Mouse (Mus musculus) kidney, postnatal 0 days (tissue): ENCODE results near the gene Plcl2. TPM values are rescaled to one million over a fixed set of nuclear protein-coding genes. Genes with fewer than 3 reads are reported as not detected.

Experiments used
- ATAC-seq: fragments of 200-750 bp; cut with Nextera tagmentation; replicated peaks from 2 replicates; pipeline ENCODE4 v1.8.0; 2017; ENCODE audit warnings: low read depth, moderate number of reproducible peaks, moderate TSS enrichment, moderate library complexity; ENCODE audit not compliant: low FRiP score
- DNase-seq: peaks from one replicate; pipeline ENCODE4 v3.0.0-alpha.2; 2016; ENCODE audit warnings: low spot score
- H3K27ac ChIP-seq: fragments of 300-500 bp; sonication (generic); 2 replicates; pipeline ENCODE4 v1.5.1; 2014; ENCODE audit warnings: mild to moderate bottlenecking
- H3K27me3 ChIP-seq: fragments of 300-500 bp; sonication (generic); 2 replicates; pipeline ENCODE4 v1.6.1; 2014; ENCODE audit warnings: low read length, mixed read lengths; ENCODE audit not compliant: insufficient read depth
- H3K36me3 ChIP-seq: fragments of 300-500 bp; sonication (generic); 2 replicates; pipeline ENCODE4 v1.6.1; 2014; ENCODE audit warnings: low read length, mixed read lengths; ENCODE audit not compliant: insufficient read depth
- H3K4me1 ChIP-seq: fragments of 300-500 bp; sonication (generic); replicated peaks from 2 replicates; pipeline ENCODE4 v1.6.1; 2014; ENCODE audit warnings: antibody characterized with exemption, low read length, mixed read lengths; ENCODE audit not compliant: insufficient read depth
- H3K4me2 ChIP-seq: fragments of 300-500 bp; sonication (generic); 2 replicates; pipeline ENCODE4 v1.6.1; 2014; ENCODE audit warnings: mild to moderate bottlenecking, low read length, moderate library complexity, mixed read lengths
- H3K4me3 ChIP-seq: fragments of 300-500 bp; sonication (generic); replicated peaks from 2 replicates; pipeline ENCODE4 v1.5.1; 2014; ENCODE audit warnings: low read depth, low read length
- H3K9ac ChIP-seq: fragments of 300-500 bp; sonication (generic); 2 replicates; pipeline ENCODE4 v1.6.1; 2014; ENCODE audit warnings: low read depth, low read length
- H3K9me3 ChIP-seq: fragments of 300-500 bp; sonication (generic); replicated peaks from 2 replicates; pipeline ENCODE4 v1.6.1; 2016; ENCODE audit warnings: low read length, inconsistent platforms, mixed read lengths
- CTCF ChIP-seq: IDR thresholded peaks from 2 replicates; pipeline ENCODE4 v1.5.1; 2016; ENCODE audit warnings: antibody characterized with exemption, low read depth, mild to moderate bottlenecking, moderate library complexity
- WGBS: fragments of 180-500 bp; shearing (Covaris S2); extraction: QIAGEN DNeasy Blood & Tissue Kit; methylation state at CpG from one replicate; pipeline ENCODE4 v1.1.7; 2014; 5-methylcytosine and 5-hydroxymethylcytosine counted together
- polyA plus RNA-seq: library from polyadenylated mRNA; unstranded; fragments of >200 nt; fragmentation: Nextera tagmentation; extraction: Ambion mirVana; gene quantifications from 2 replicates; pipeline ENCODE4 v1.2.1, GENCODE M21; 2015

Plcl2 gene
- 2.0 and 2.7 TPM in 2 replicates for polyA plus RNA-seq

DNA sequence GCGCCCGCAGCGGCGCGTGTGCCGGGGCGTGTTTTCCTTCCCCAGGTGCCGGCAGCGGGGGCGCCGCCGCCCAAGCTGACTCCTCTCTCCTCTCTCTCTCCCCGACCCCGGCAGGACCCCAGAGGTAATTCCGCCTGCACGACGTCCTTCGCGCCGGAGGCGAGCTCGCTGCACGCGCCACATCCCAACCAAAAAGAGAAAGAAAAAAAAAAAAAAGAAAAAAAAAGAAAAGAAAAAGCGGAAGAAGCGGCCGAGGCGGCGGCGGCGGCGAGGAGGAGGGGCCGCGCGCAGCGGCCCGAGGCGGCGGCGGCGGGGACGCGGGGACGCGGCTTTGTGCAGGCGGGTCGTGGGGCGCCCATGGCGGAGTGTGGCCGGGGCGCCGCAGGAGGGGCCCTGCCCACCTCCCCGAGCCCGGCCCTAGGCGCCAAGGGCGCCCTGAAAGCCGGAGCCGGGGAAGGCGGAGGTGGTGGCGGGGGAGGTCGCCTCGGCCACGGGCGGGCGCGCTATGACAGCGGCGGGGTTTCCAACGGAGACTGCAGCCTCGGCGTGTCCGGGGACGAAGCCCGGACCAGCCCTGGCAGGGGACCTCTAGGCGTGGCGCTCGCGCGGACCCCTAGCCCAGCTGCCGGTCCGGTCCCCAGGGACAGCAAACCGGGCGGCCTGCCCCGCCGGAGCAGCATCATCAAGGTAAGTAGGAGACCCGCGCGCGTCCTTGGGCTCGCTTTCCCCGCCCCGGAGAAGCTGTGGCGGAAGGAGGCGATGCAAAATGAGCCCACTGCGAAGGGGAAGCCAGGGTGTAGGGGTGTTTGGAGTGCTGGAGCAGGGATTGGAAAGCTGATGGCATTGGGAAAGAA, at the start of gene Plcl2:
Gene Plcl2 (plus strand): TSS at position 153 of the 854 bp plus-strand sequence.
- TF ChIP-seq CTCF: 0 out of 2 replicates have a peak, but pooled peaks have one; percentile 4
- H3K27me3 ChIP-seq: 0 out of 2 replicates have a peak, but pooled peaks cover 3% of the 10 kb centered on the region
- ATAC-seq: peak; percentile 55
- H3K4me3 ChIP-seq: peak within 1 kb of the TSS; percentile 92
- peak; percentile 51 for DNase-seq
- no peaks in the 10 kb centered on the region for H3K4me1 ChIP-seq
- WGBS: under 1% methylated on average over 80 of the region's 95 CpGs
- peak within 1 kb of the TSS; percentile 70 for H3K27ac ChIP-seq
- no peaks in the 10 kb centered on the region for H3K36me3 ChIP-seq
- H3K9ac ChIP-seq: peak within 1 kb of the TSS; percentile 79
- H3K4me2 ChIP-seq: peak within 1 kb of the TSS; percentile 77
- no peaks in the 10 kb centered on the region for H3K9me3 ChIP-seq

DNA sequence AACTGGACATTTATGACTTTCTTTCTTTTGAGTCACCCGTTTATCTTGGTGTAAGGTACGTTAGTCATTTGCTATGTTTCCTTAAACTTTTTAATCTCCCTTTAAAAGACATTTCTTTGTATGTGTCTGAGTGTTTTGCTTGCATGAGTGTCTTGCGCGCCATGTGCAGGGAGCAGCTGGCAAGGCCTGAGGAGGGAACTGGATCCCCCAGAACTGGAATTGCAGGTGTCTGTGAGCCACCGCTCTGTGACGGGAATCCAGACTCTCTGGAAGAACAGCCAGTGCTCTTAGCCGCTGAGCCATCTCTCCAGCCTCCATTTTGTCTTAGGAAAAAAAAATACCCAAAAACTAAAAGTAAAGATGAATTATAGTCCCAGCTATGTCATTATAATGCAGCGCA, 48.9 kb upstream of the Plcl2 start:
- ATAC-seq: no peak
- 72% methylated on average over 8 of the region's 8 CpGs for WGBS
- no peak overlapping the region for H3K27ac ChIP-seq
- H3K9ac ChIP-seq: no peak overlapping the region
- no peaks in the 10 kb centered on the region for H3K36me3 ChIP-seq
- H3K4me2 ChIP-seq: no peak overlapping the region
- TF ChIP-seq CTCF: no peak
- no peak for DNase-seq
- no peak overlapping the region for H3K4me3 ChIP-seq
- no peaks in the 10 kb centered on the region for H3K27me3 ChIP-seq
- H3K9me3 ChIP-seq: no peaks in the 10 kb centered on the region
- H3K4me1 ChIP-seq: no peaks in the 10 kb centered on the region

DNA sequence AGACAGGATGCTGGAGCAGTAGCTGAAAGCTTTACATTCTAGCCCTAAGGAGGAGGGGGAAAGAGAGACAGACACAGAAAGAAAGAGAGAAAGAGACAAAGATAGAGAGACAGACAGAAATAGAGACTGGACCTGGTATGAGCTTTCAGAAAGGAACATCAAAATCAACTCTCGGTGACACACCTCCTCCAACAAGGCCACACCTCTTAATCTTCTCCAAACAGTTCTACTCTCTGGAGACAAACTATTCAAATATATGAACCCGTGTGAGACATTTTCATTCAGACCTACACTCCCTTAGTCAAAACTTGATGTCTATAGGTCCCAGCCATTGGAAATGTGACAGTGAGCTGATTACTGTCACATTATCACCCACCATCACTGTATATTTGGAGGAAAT, 41.8 kb upstream of the Plcl2 start:
- Histone ChIP-seq H3K27me3 (no peaks in the 10 kb centered on the region), H3K4me1 (0 out of 2 replicates have a peak, but pooled peaks cover 8% of the 10 kb centered on the region), H3K36me3 (no peaks in the 10 kb centered on the region), H3K4me3 (no peak overlapping the region), H3K27ac (no peak overlapping the region), H3K9ac (no peak overlapping the region), H3K9me3 (no peaks in the 10 kb centered on the region), H3K4me2 (no peak overlapping the region)
- no peak for TF ChIP-seq CTCF
- 83% methylated on average over 2 of the region's 2 CpGs for WGBS
- DNase-seq (no peak), ATAC-seq (no peak)

DNA sequence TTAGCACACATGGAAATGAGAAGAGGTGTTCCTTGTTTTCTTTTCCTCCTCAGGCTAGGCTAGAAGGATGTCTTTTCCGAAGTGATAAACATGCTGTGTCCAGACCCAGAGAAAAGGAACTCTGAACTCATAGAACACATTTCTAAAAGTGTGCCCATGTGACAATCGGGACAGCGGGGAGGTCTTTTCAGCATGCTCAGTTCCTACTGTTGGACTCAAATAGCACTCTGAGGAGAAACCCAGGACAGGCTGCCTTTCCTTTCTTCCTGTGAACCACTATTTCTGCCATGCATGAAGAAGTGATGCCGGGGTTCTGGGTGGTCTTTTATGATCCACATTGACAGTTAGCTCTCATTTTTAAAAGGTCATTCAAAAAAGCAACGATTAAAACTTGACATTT, 40.1 kb upstream of the Plcl2 start:
- Histone ChIP-seq H3K9me3 (no peaks in the 10 kb centered on the region), H3K4me2 (no peak overlapping the region), H3K27ac (no peak overlapping the region), H3K27me3 (no peaks in the 10 kb centered on the region), H3K4me1 (0 out of 2 replicates have a peak, but pooled peaks cover 8% of the 10 kb centered on the region), H3K4me3 (no peak overlapping the region), H3K9ac (no peak overlapping the region), H3K36me3 (no peaks in the 10 kb centered on the region)
- 72% methylated on average over 5 of the region's 5 CpGs for WGBS
- TF ChIP-seq CTCF: no peak
- ATAC-seq: no peak
- DNase-seq: no peak

- Histone ChIP-seq H3K4me3 (no peak overlapping the region), H3K4me2 (peak overlapping the region; percentile 43), H3K27me3 (no peaks in the 10 kb centered on the region), H3K9ac (no peak overlapping the region), H3K36me3 (no peaks in the 10 kb centered on the region), H3K4me1 (0 out of 2 replicates have a peak, but pooled peaks cover 8% of the 10 kb centered on the region), H3K27ac (peak overlapping the region; percentile 58), H3K9me3 (no peaks in the 10 kb centered on the region)
- WGBS: 23% methylated on average over 13 of the region's 13 CpGs
- ATAC-seq: no peak
- TF ChIP-seq CTCF: no peak
- DNase-seq: peak; percentile 64
Observed at GRCm38 (mm10) chr17:50469543-50470431, 39.4 kb upstream of the Plcl2 start.
